ENCODE assay signal across 30 mouse cellular contexts in genomic region chr4:136459210-136459609, GRCm38 (mm10). TPM values are rescaled to one million over a fixed set of nuclear protein-coding genes. Genes with fewer than 3 reads are reported as not detected.
DNase-seq lines count a peak whose midpoint lies in the region; ATAC-seq and TF ChIP-seq lines count a peak whose summit lies in the region.
"Had no signal": no experiment of that assay in that cellular context is flagged by ENCODE, and none has a peak within 500 bp of the region (broad histone marks: within the 10 kb centered on the region; RNA-seq: fewer than 3 reads in every experiment).

No protein-coding gene starts in this region.

- H3K9me3 ChIP-seq in lung, embryonic 15.5 days = no peaks in the 10 kb centered on the region
- H3K9me3 ChIP-seq: forebrain, embryonic 10.5 days; G1E; heart, embryonic 13.5 days had no signal

- H3K9ac ChIP-seq in heart, adult 2 months (ENCODE audit: low read depth, low read length) = no peak overlapping the region
- H3K9ac ChIP-seq in lung, embryonic 15.5 days = no peak overlapping the region
- H3K9ac ChIP-seq: forebrain, postnatal 0 days; heart, embryonic 13.5 days; hindbrain, embryonic 14.5 days had no signal

- TF ChIP-seq CTCF in heart, adult 2 months (IDR thresholded peaks at IDR 0.05) = no peak
- no peak for TF ChIP-seq CTCF in kidney, adult 2 months (conservative IDR thresholded peaks at IDR 0.05; ENCODE audit: insufficient read depth, insufficient read length, low read depth, low read length)

- ATAC-seq in lung, embryonic 15.5 days (ENCODE audit: borderline replicate concordance, extremely low read depth, low FRiP score, low TSS enrichment) = no peak
- ATAC-seq: activated CD4-positive, CD25-positive, alpha-beta regulatory T cell, adult 4 months; CD4-positive, CD25-positive, alpha-beta regulatory T cell, adult 4 months; forebrain, embryonic 14.5 days; forebrain, postnatal 0 days; hindbrain, postnatal 0 days; inflammation-experienced regulatory T-cells, adult 6 months; intestine, embryonic 16.5 days; Patski had no signal

- intact Hi-C loops in heart, adult 2 months (cut with DNase I) = loop anchor here (5.0 kb wide), 1 partner anchor 143 kb away; the partner anchor contains the start of gene Kdm1a
- intact Hi-C loops in heart, postnatal 25 days (cut with DNase I) = no loop called here

- no peak for TF ChIP-seq POLR2A in heart, adult 2 months (IDR thresholded peaks at IDR 0.05; ENCODE audit: insufficient read depth, low read depth, low read length)
- no peak for TF ChIP-seq POLR2A in kidney, adult 2 months (IDR thresholded peaks at IDR 0.05; ENCODE audit: low read depth, low read length)

- TF ChIP-seq EP300 in heart, adult 2 months (IDR thresholded peaks at IDR 0.05; ENCODE audit: insufficient read depth, low read depth, low read length) = no peak

- peak overlapping the region; percentile 43 for H3K27ac ChIP-seq in heart, adult 2 months
- peak overlapping the region; percentile 3; the same call in 1 of the 2 replicates for H3K27ac ChIP-seq in lung, embryonic 15.5 days
- H3K27ac ChIP-seq in kidney, adult 2 months (ENCODE audit: insufficient read depth, low read depth, low read length) = no peak overlapping the region
- H3K27ac ChIP-seq: forebrain, embryonic 10.5 days; heart, embryonic 13.5 days; hindbrain, embryonic 14.5 days; hindbrain, postnatal 0 days had no signal

- H3K79me2 ChIP-seq in heart, adult 2 months (replicated peaks; ENCODE audit: control insufficient read depth, insufficient read depth, low read length) = no peaks in the 10 kb centered on the region

- peak overlapping the region; percentile 10; the same call in 1 of the 2 replicates for H3K4me2 ChIP-seq in lung, embryonic 15.5 days
- H3K4me2 ChIP-seq: heart, embryonic 13.5 days; hindbrain, embryonic 14.5 days had no signal

- H3K36me3 ChIP-seq in heart, adult 2 months (ENCODE audit: control insufficient read depth, insufficient read depth, low read length) = no peaks in the 10 kb centered on the region
- H3K36me3 ChIP-seq in lung, embryonic 15.5 days = no peaks in the 10 kb centered on the region
- no peaks in the 10 kb centered on the region for H3K36me3 ChIP-seq in kidney, adult 2 months (ENCODE audit: control insufficient read depth, insufficient read depth, low read length)
- H3K36me3 ChIP-seq: forebrain, embryonic 10.5 days; G1E; heart, embryonic 13.5 days had no signal

- H3K27me3 ChIP-seq in heart, adult 2 months (ENCODE audit: control insufficient read depth, insufficient read depth, low read length) = no peaks in the 10 kb centered on the region
- H3K27me3 ChIP-seq in lung, embryonic 15.5 days = peaks cover 10% of the 10 kb centered on the region; the same call in 1 of the 2 replicates
- H3K27me3 ChIP-seq in kidney, adult 2 months (replicated peaks; ENCODE audit: control insufficient read depth, insufficient read depth, low read length) = no peaks in the 10 kb centered on the region
- H3K27me3 ChIP-seq: Patski had no signal

- H3K4me3 ChIP-seq in heart, adult 2 months = no peak overlapping the region
- no peak overlapping the region for H3K4me3 ChIP-seq in lung, embryonic 15.5 days
- no peak overlapping the region for H3K4me3 ChIP-seq in kidney, adult 2 months (ENCODE audit: insufficient read depth, low read depth, low read length)
- H3K4me3 ChIP-seq: forebrain, embryonic 10.5 days; heart, embryonic 13.5 days had no signal

- WGBS in heart, adult 2 months = 58% methylated on average over 12 of the region's 12 CpGs
- WGBS in lung, embryonic 15.5 days = 64% methylated on average over 12 of the region's 12 CpGs
- WGBS in kidney, adult 2 months = 67% methylated on average over 12 of the region's 12 CpGs

- no peak for DNase-seq in heart, adult 2 months
- no peak for DNase-seq in heart, postnatal 25 days (ENCODE audit: low spot score)
- no peak for DNase-seq in lung, postnatal 36 days
- DNase-seq in ES-CJ7 (ENCODE audit: low read depth, low spot score) = peak; percentile 58
- DNase-seq in ZHBTc4 (ENCODE audit: low read depth, low spot score) = peak; percentile 61
- DNase-seq in layer of hippocampus, adult 9-10 months (ENCODE audit: low spot score) = no peak
- no peak for DNase-seq in kidney, adult 2 months
- DNase-seq: adrenal gland, adult 8-10 months; adrenal gland, postnatal 25 days; cerebellum, adult 18-20 months; cerebellum, postnatal 14 days; forebrain, postnatal 0 days; gastrocnemius, postnatal 10 days; gastrocnemius, postnatal 36 days had no signal

- H3K4me1 ChIP-seq in heart, adult 2 months (ENCODE audit: control insufficient read depth, insufficient read depth, low read length) = peaks cover 11% of the 10 kb centered on the region
- peaks cover 27% of the 10 kb centered on the region for H3K4me1 ChIP-seq in lung, embryonic 15.5 days
- H3K4me1 ChIP-seq in kidney, adult 2 months (ENCODE audit: control insufficient read depth, insufficient read depth, low read length) = no peaks in the 10 kb centered on the region; the same call in 1 of the 2 replicates

RNA-seq across cellular contexts. Expression of gene 6030445D17Rik, which starts 2.8 kb away (rescaled TPM):
- under 1 TPM; 0.31 to 0.45 TPM for total RNA-seq in heart, adult 2 months (2021)
- polyA plus RNA-seq in heart, adult 2 months (2012; rRNA removed) = 0.27 and 0.56 TPM in 2 replicates
- under 1 TPM; 0.23 to 0.53 TPM for total RNA-seq in heart, postnatal 25 days (2021)
- polyA plus RNA-seq in lung, embryonic 15.5 days (2015; fragmentation: Nextera tagmentation; extraction: Ambion mirVana) = 0.46 and 0.57 TPM in 2 replicates
- polyA plus RNA-seq in kidney, adult 2 months (2012; rRNA removed) = 0.30 and 0.31 TPM in 2 replicates
- total RNA-seq: G1E; granulocyte monocyte progenitor cell, adult 5-6 weeks had no signal
- polyA plus RNA-seq: activated CD4-positive, CD25-positive, alpha-beta regulatory T cell, adult 4 months; CD4-positive, CD25-positive, alpha-beta regulatory T cell, adult 4 months; forebrain, embryonic 14.5 days; G1E; heart, embryonic 13.5 days; hindbrain, embryonic 11.5 days had no signal

RNA-seq across cellular contexts. Expression of gene Luzp1, which starts 10.4 kb away (rescaled TPM):
- 10 to 100 TPM; 36.5 to 37.8 TPM for total RNA-seq in heart, adult 2 months (2021)
- polyA plus RNA-seq in heart, adult 2 months (2012; rRNA removed) = 11.0 and 21.4 TPM in 2 replicates
- total RNA-seq in heart, postnatal 25 days (2021) = 10 to 100 TPM; 43.4 to 50.2 TPM
- 109 and 121 TPM in 2 replicates for polyA plus RNA-seq in lung, embryonic 15.5 days (2015; fragmentation: Nextera tagmentation; extraction: Ambion mirVana)
- 12.5 and 13.2 TPM in 2 replicates for polyA plus RNA-seq in kidney, adult 2 months (2012; rRNA removed)
- polyA plus RNA-seq: G1E had no signal

RNA-seq across cellular contexts. Expression of gene Htr1d, which starts 35.9 kb away (rescaled TPM):
- not detected for total RNA-seq in heart, adult 2 months (2021)
- polyA plus RNA-seq in heart, adult 2 months (2012; rRNA removed) = 0.04 and 0.09 TPM in 2 replicates
- not detected for total RNA-seq in heart, postnatal 25 days (2021)
- not detected in 2 replicates for polyA plus RNA-seq in lung, embryonic 15.5 days (2015; fragmentation: Nextera tagmentation; extraction: Ambion mirVana)
- polyA plus RNA-seq in kidney, adult 2 months (2012; rRNA removed) = not detected in 2 replicates
- total RNA-seq: adrenal gland, postnatal 25 days; gastrocnemius, postnatal 36 days; granulocyte monocyte progenitor cell, adult 5-6 weeks; heart, postnatal 4 days had no signal
- polyA plus RNA-seq: CD4-positive, CD25-positive, alpha-beta regulatory T cell, adult 4 months; G1E; heart, postnatal 0 days; inflammation-experienced regulatory T-cells, adult 6 months had no signal

Comparison
In these comparisons a context has a peak if more than half of its experiments do, and no peak if none do; other contexts are left out.
1. DNase-seq: peak in ES-CJ7 (single experiment) and ZHBTc4 (single experiment); none in heart, adult 2 months (0 of 2), heart, postnatal 25 days (single experiment), lung, postnatal 36 days (single experiment), layer of hippocampus, adult 9-10 months (single experiment) and kidney, adult 2 months (single experiment).